Mouse (Mus musculus): ENCODE measurements around the gene Ndufs5. TPM values are rescaled to one million over a fixed set of nuclear protein-coding genes. Genes with fewer than 3 reads are reported as not detected.

The Ndufs5 gene
- polyA plus RNA-seq, 1 experiment, result 147 TPM

- peak overlapping the region; percentile 93 for H3K4me3 ChIP-seq (ENCODE audit: insufficient read depth, low read depth, low read length)
These were observed 52.2 kb downstream of the Ndufs5 start for GRCm38 (mm10) chr4:123665681-123666278.

GRCm38 (mm10) chr4:123664951-123665661, 52.9 kb downstream of the Ndufs5 start:
- Histone ChIP-seq H3K4me3 (ENCODE audit: insufficient read depth, low read depth, low read length) (peak overlapping the region; percentile 93), H3K36me3 (ENCODE audit: control insufficient read depth, insufficient read depth, low read length) (no peaks in the 10 kb centered on the region), H3K27ac (ENCODE audit: insufficient read depth, low read depth, low read length) (peak overlapping the region; percentile 70), H3K27me3 (replicated peaks; ENCODE audit: control insufficient read depth, insufficient read depth, low read length) (no peaks in the 10 kb centered on the region), H3K4me1 (ENCODE audit: control insufficient read depth, insufficient read depth, low read length) (peaks cover 12% of the 10 kb centered on the region; the same call in 1 of the 2 replicates)
- DNase-seq, result peak; percentile 43
- WGBS, result 1% methylated on average over 57 of the region's 58 CpGs
- no peak for TF ChIP-seq POLR2A (IDR thresholded peaks at IDR 0.05; ENCODE audit: low read depth, low read length)
- TF ChIP-seq CTCF (conservative IDR thresholded peaks at IDR 0.05; ENCODE audit: insufficient read depth, insufficient read length, low read depth, low read length), result no peak

More at GRCm38 (mm10) chr4:123665681-123666278, 52.2 kb downstream of the Ndufs5 start:
- Histone ChIP-seq H3K4me1 (ENCODE audit: control insufficient read depth, insufficient read depth, low read length) (peaks cover 12% of the 10 kb centered on the region; the same call in 1 of the 2 replicates), H3K27ac (ENCODE audit: insufficient read depth, low read depth, low read length) (peak overlapping the region; percentile 70), H3K36me3 (ENCODE audit: control insufficient read depth, insufficient read depth, low read length) (no peaks in the 10 kb centered on the region), H3K27me3 (replicated peaks; ENCODE audit: control insufficient read depth, insufficient read depth, low read length) (no peaks in the 10 kb centered on the region)
- TF ChIP-seq POLR2A (IDR thresholded peaks at IDR 0.05; ENCODE audit: low read depth, low read length) (no peak), CTCF (conservative IDR thresholded peaks at IDR 0.05; ENCODE audit: insufficient read depth, insufficient read length, low read depth, low read length) (no peak)
- DNase-seq, result no peak
- WGBS, result 41% methylated on average over 11 of the region's 11 CpGs

- H3K27me3 ChIP-seq (replicated peaks; ENCODE audit: control insufficient read depth, insufficient read depth, low read length), result no peaks in the 10 kb centered on the region
- peak; percentile 39 for TF ChIP-seq POLR2A (IDR thresholded peaks at IDR 0.05; ENCODE audit: low read depth, low read length)
- TF ChIP-seq CTCF (conservative IDR thresholded peaks at IDR 0.05; ENCODE audit: insufficient read depth, insufficient read length, low read depth, low read length), result no peak
- H3K36me3 ChIP-seq (ENCODE audit: control insufficient read depth, insufficient read depth, low read length), result no peaks in the 10 kb centered on the region
- peak overlapping the region; percentile 85 for H3K27ac ChIP-seq (ENCODE audit: insufficient read depth, low read depth, low read length)
- WGBS, result under 1% methylated on average over 124 of the region's 125 CpGs
- DNase-seq, result peak; percentile 88
- peak overlapping the region; percentile 93 for H3K4me3 ChIP-seq (ENCODE audit: insufficient read depth, low read depth, low read length)
- peaks cover 12% of the 10 kb centered on the region; the same call in 1 of the 2 replicates for H3K4me1 ChIP-seq (ENCODE audit: control insufficient read depth, insufficient read depth, low read length)
These were observed 53.7 kb downstream of the Ndufs5 start for GRCm38 (mm10) chr4:123664021-123664950.

GRCm38 (mm10) chr4:123663688-123663965, 54.4 kb downstream of the Ndufs5 start:
- Histone ChIP-seq H3K4me3 (ENCODE audit: insufficient read depth, low read depth, low read length) (peak overlapping the region; percentile 93), H3K27ac (ENCODE audit: insufficient read depth, low read depth, low read length) (peak overlapping the region; percentile 85), H3K4me1 (ENCODE audit: control insufficient read depth, insufficient read depth, low read length) (peaks cover 15% of the 10 kb centered on the region; the same call in 1 of the 2 replicates), H3K27me3 (replicated peaks; ENCODE audit: control insufficient read depth, insufficient read depth, low read length) (no peaks in the 10 kb centered on the region), H3K36me3 (ENCODE audit: control insufficient read depth, insufficient read depth, low read length) (no peaks in the 10 kb centered on the region)
- no peak for DNase-seq
- no peak for TF ChIP-seq CTCF (conservative IDR thresholded peaks at IDR 0.05; ENCODE audit: insufficient read depth, insufficient read length, low read depth, low read length)
- WGBS, result 0% methylated on average over 12 of the region's 12 CpGs

GRCm38 (mm10) chr4:123662914-123663687, 54.9 kb downstream of the Ndufs5 start:
- Histone ChIP-seq H3K27me3 (replicated peaks; ENCODE audit: control insufficient read depth, insufficient read depth, low read length) (no peaks in the 10 kb centered on the region), H3K4me1 (ENCODE audit: control insufficient read depth, insufficient read depth, low read length) (peaks cover 15% of the 10 kb centered on the region; the same call in 1 of the 2 replicates), H3K27ac (ENCODE audit: insufficient read depth, low read depth, low read length) (peak overlapping the region; percentile 79), H3K4me3 (ENCODE audit: insufficient read depth, low read depth, low read length) (peak overlapping the region; percentile 93), H3K36me3 (ENCODE audit: control insufficient read depth, insufficient read depth, low read length) (no peaks in the 10 kb centered on the region)
- peak; percentile 84 for DNase-seq
- TF ChIP-seq CTCF (conservative IDR thresholded peaks at IDR 0.05; ENCODE audit: insufficient read depth, insufficient read length, low read depth, low read length), result no peak
- TF ChIP-seq POLR2A (IDR thresholded peaks at IDR 0.05; ENCODE audit: low read depth, low read length), result no peak
- 3% methylated on average over 15 of the region's 15 CpGs for WGBS

Other genes with a start within 250 kb of the Ndufs5 start
- 58.4 and 62.9 TPM in 2 replicates for gene Macf1, start 33.8 kb downstream of the Ndufs5 start, polyA plus RNA-seq (2012; rRNA removed)
- 15.8 and 16.5 TPM in 2 replicates for gene Akirin1, start 32.1 kb upstream of the Ndufs5 start, polyA plus RNA-seq (2012; rRNA removed)
- 1.5 TPM in 2 replicates for gene Rhbdl2, start 69.7 kb upstream of the Ndufs5 start, polyA plus RNA-seq (2012; rRNA removed)
- gene 4933427I04Rik, start 141.5 kb upstream of the Ndufs5 start, polyA plus RNA-seq (2012; rRNA removed), result 0.04 TPM in 1 of 2 replicates, not detected in the other
- 19.5 and 30.1 TPM in 2 replicates for gene Mycbp, start 186.6 kb upstream of the Ndufs5 start, polyA plus RNA-seq (2012; rRNA removed)
- gene Rragc, start 199.2 kb upstream of the Ndufs5 start, polyA plus RNA-seq (2012; rRNA removed), result 53.0 and 63.8 TPM in 2 replicates
- not detected in 2 replicates for gene 4930535I16Rik, start 199.8 kb upstream of the Ndufs5 start, polyA plus RNA-seq (2012; rRNA removed)

All from kidney, adult 2 months (tissue).